Comparison of ENCODE assay signal across 12 mouse cellular contexts in genomic region chr9:106436566-106436965, GRCm38 (mm10). TPM values are rescaled to one million over a fixed set of nuclear protein-coding genes. Genes with fewer than 3 reads are reported as not detected.
DNase-seq lines count a peak whose midpoint lies in the region; ATAC-seq and TF ChIP-seq lines count a peak whose summit lies in the region.
"Had no signal": no experiment of that assay in that cellular context is flagged by ENCODE, and none has a peak within 500 bp of the region (broad histone marks: within the 10 kb centered on the region; RNA-seq: fewer than 3 reads in every experiment).

No protein-coding gene starts in this region.

- no peaks in the 10 kb centered on the region for H3K27me3 ChIP-seq in heart, embryonic 16.5 days (ENCODE audit: control insufficient read depth, insufficient read depth, low read length)
- H3K27me3 ChIP-seq in midbrain, embryonic 16.5 days (ENCODE audit: control insufficient read depth, insufficient read depth, low read depth, low read length) = no peaks in the 10 kb centered on the region
- no peaks in the 10 kb centered on the region for H3K27me3 ChIP-seq in midbrain, embryonic 14.5 days (ENCODE audit: control insufficient read depth, insufficient read depth, low read length)
- no peaks in the 10 kb centered on the region for H3K27me3 ChIP-seq in embryonic facial prominence, embryonic 13.5 days
- no peaks in the 10 kb centered on the region for H3K27me3 ChIP-seq in liver, postnatal 0 days (ENCODE audit: insufficient read depth, low read length)
- H3K27me3 ChIP-seq: limb, embryonic 12.5 days had no signal

- H3K36me3 ChIP-seq in heart, embryonic 16.5 days (ENCODE audit: control insufficient read depth, insufficient read depth) = peaks cover 22% of the 10 kb centered on the region
- peaks cover 16% of the 10 kb centered on the region for H3K36me3 ChIP-seq in midbrain, embryonic 16.5 days (ENCODE audit: control insufficient read depth, insufficient read depth, low read length)
- peaks cover 27% of the 10 kb centered on the region for H3K36me3 ChIP-seq in midbrain, embryonic 14.5 days (ENCODE audit: control insufficient read depth, insufficient read depth, low read length)
- H3K36me3 ChIP-seq in embryonic facial prominence, embryonic 13.5 days = peaks cover 40% of the 10 kb centered on the region
- peaks cover 21% of the 10 kb centered on the region for H3K36me3 ChIP-seq in liver, postnatal 0 days (replicated peaks; ENCODE audit: insufficient read depth, low read length)

- no peaks in the 10 kb centered on the region for H3K9me3 ChIP-seq in heart, embryonic 16.5 days (replicated peaks; ENCODE audit: control insufficient read depth, low read length)
- no peaks in the 10 kb centered on the region for H3K9me3 ChIP-seq in midbrain, embryonic 16.5 days (replicated peaks; ENCODE audit: control insufficient read depth, low read length, poor library complexity, severe bottlenecking)
- H3K9me3 ChIP-seq in midbrain, embryonic 14.5 days (ENCODE audit: control insufficient read depth, low read length) = no peaks in the 10 kb centered on the region
- no peaks in the 10 kb centered on the region for H3K9me3 ChIP-seq in embryonic facial prominence, embryonic 13.5 days
- H3K9me3 ChIP-seq in liver, postnatal 0 days (ENCODE audit: low read length) = no peaks in the 10 kb centered on the region
- H3K9me3 ChIP-seq: limb, embryonic 12.5 days had no signal

- H3K4me3 ChIP-seq in heart, embryonic 16.5 days (ENCODE audit: low read length) = no peak overlapping the region
- H3K4me3 ChIP-seq in midbrain, embryonic 16.5 days (ENCODE audit: low read depth, low read length) = no peak overlapping the region
- H3K4me3 ChIP-seq in midbrain, embryonic 14.5 days (replicated peaks; ENCODE audit: low read depth, low read length) = no peak overlapping the region
- H3K4me3 ChIP-seq in embryonic facial prominence, embryonic 13.5 days = no peak overlapping the region
- no peak overlapping the region for H3K4me3 ChIP-seq in liver, postnatal 0 days (ENCODE audit: low read depth, low read length)

- no peak for TF ChIP-seq EP300 in liver, postnatal 0 days (IDR thresholded peaks at IDR 0.05; ENCODE audit: low read depth)

- 0 out of 2 replicates have a peak overlapping the region, but pooled peaks have one; percentile 11 for H3K9ac ChIP-seq in heart, embryonic 16.5 days (ENCODE audit: low read length)
- H3K9ac ChIP-seq in midbrain, embryonic 16.5 days (ENCODE audit: low read depth, low read length) = 0 out of 2 replicates have a peak overlapping the region, but pooled peaks have one; percentile 14
- H3K9ac ChIP-seq in midbrain, embryonic 14.5 days (replicated peaks; ENCODE audit: low read length) = no peak overlapping the region
- peak overlapping the region; percentile 70; the same call in 1 of the 2 replicates for H3K9ac ChIP-seq in embryonic facial prominence, embryonic 13.5 days
- H3K9ac ChIP-seq in liver, postnatal 0 days (replicated peaks) = no peak overlapping the region

- ATAC-seq in heart, embryonic 16.5 days (replicated peaks; ENCODE audit: extremely low read depth, insufficient read depth, low FRiP score) = no peak
- ATAC-seq in midbrain, embryonic 16.5 days = no peak
- no peak for ATAC-seq in midbrain, embryonic 14.5 days (ENCODE audit: low FRiP score, low TSS enrichment)
- ATAC-seq in embryonic facial prominence, embryonic 13.5 days (ENCODE audit: insufficient number of reproducible peaks, insufficient read depth, low FRiP score, low TSS enrichment, low read depth) = no peak
- no peak for ATAC-seq in liver, postnatal 0 days
- ATAC-seq: CD4-positive, CD25-positive, alpha-beta regulatory T cell, adult 4 months; forebrain, embryonic 14.5 days had no signal

- H3K4me2 ChIP-seq in heart, embryonic 16.5 days (ENCODE audit: low read depth, low read length) = no peak overlapping the region
- no peak overlapping the region for H3K4me2 ChIP-seq in midbrain, embryonic 16.5 days (ENCODE audit: low read length)
- H3K4me2 ChIP-seq in midbrain, embryonic 14.5 days (ENCODE audit: low read length) = no peak overlapping the region
- H3K4me2 ChIP-seq in embryonic facial prominence, embryonic 13.5 days = peak overlapping the region; percentile 84; the same call in 1 of the 2 replicates
- H3K4me2 ChIP-seq in liver, postnatal 0 days (ENCODE audit: low read depth, low read length) = peak overlapping the region; percentile 78; the same call in 1 of the 2 replicates

- TF ChIP-seq CTCF in liver, postnatal 0 days (IDR thresholded peaks at IDR 0.05; ENCODE audit: low read depth) = no peak

- 78% methylated on average over 9 of the region's 9 CpGs for WGBS in heart, embryonic 16.5 days
- WGBS in midbrain, embryonic 16.5 days = 78% methylated on average over 9 of the region's 9 CpGs
- WGBS in midbrain, embryonic 14.5 days = 81% methylated on average over 9 of the region's 9 CpGs
- 82% methylated on average over 9 of the region's 9 CpGs for WGBS in embryonic facial prominence, embryonic 13.5 days
- 74% methylated on average over 9 of the region's 9 CpGs for WGBS in liver, postnatal 0 days (ENCODE audit: insufficient replicate concordance)

- intact Hi-C loops in heart, postnatal 25 days (cut with DNase I) = loop anchor here (10.0 kb wide), 1 partner anchor 262 kb away; the partner anchor contains the start of gene Wdr82

- H3K4me1 ChIP-seq in heart, embryonic 16.5 days (ENCODE audit: control insufficient read depth, insufficient read depth, low read length) = peaks cover 11% of the 10 kb centered on the region
- H3K4me1 ChIP-seq in midbrain, embryonic 16.5 days (ENCODE audit: control insufficient read depth, insufficient read depth, low read length) = peaks cover 14% of the 10 kb centered on the region; the same call in 1 of the 2 replicates
- H3K4me1 ChIP-seq in midbrain, embryonic 14.5 days (ENCODE audit: control insufficient read depth, insufficient read depth, low read length) = peaks cover 10% of the 10 kb centered on the region; the same call in 1 of the 2 replicates
- H3K4me1 ChIP-seq in embryonic facial prominence, embryonic 13.5 days = peaks cover 20% of the 10 kb centered on the region
- peaks cover 20% of the 10 kb centered on the region for H3K4me1 ChIP-seq in liver, postnatal 0 days (ENCODE audit: insufficient read depth)

- H3K27ac ChIP-seq in heart, embryonic 16.5 days (ENCODE audit: low read length) = no peak overlapping the region
- no peak overlapping the region for H3K27ac ChIP-seq in midbrain, embryonic 16.5 days (ENCODE audit: low read length)
- no peak overlapping the region for H3K27ac ChIP-seq in midbrain, embryonic 14.5 days (replicated peaks; ENCODE audit: low read depth, low read length)
- no peak overlapping the region for H3K27ac ChIP-seq in embryonic facial prominence, embryonic 13.5 days
- H3K27ac ChIP-seq in liver, postnatal 0 days (ENCODE audit: low read depth) = no peak overlapping the region
- H3K27ac ChIP-seq: limb, embryonic 12.5 days had no signal

- no peak for DNase-seq in heart, postnatal 25 days (ENCODE audit: low spot score)
- DNase-seq in midbrain, embryonic 14.5 days = no peak
- no peak for DNase-seq in liver, postnatal 0 days
- no peak for DNase-seq in thymus, postnatal 0 days (ENCODE audit: low spot score)
- DNase-seq: lung, postnatal 10 days; thymus, postnatal 14 days had no signal

RNA-seq across cellular contexts. Expression of gene Acy1, which starts 1.6 kb away (rescaled TPM):
- polyA plus RNA-seq in heart, embryonic 16.5 days (2015; fragmentation: Nextera tagmentation; extraction: Ambion mirVana) = 27.5 and 27.8 TPM in 2 replicates
- total RNA-seq in heart, postnatal 25 days (2021) = 10 to 100 TPM; 22.4 to 28.6 TPM
- polyA plus RNA-seq in midbrain, embryonic 16.5 days (2015; fragmentation: Nextera tagmentation; extraction: Ambion mirVana) = 19.8 and 21.6 TPM in 2 replicates
- polyA plus RNA-seq in midbrain, embryonic 14.5 days (2014; fragmentation: Nextera tagmentation; extraction: Ambion mirVana) = 19.1 and 21.6 TPM in 2 replicates
- 51.8 and 55.0 TPM in 2 replicates for polyA plus RNA-seq in embryonic facial prominence, embryonic 13.5 days (2015; fragmentation: Nextera tagmentation; extraction: Ambion mirVana)
- 30.4 and 38.7 TPM in 2 replicates for polyA plus RNA-seq in liver, postnatal 0 days (2015; fragmentation: Nextera tagmentation; extraction: Ambion mirVana)
- 17.4 and 18.3 TPM in 2 replicates for polyA plus RNA-seq in thymus, postnatal 0 days (2015; fragmentation: Nextera tagmentation; extraction: Ambion mirVana)

RNA-seq across cellular contexts. Expression of gene Rpl29, which starts 7.3 kb away (rescaled TPM):
- polyA plus RNA-seq in heart, embryonic 16.5 days (2015; fragmentation: Nextera tagmentation; extraction: Ambion mirVana) = 476 and 565 TPM in 2 replicates
- total RNA-seq in heart, postnatal 25 days (2021) = 100 to 1,000 TPM; 296 to 309 TPM
- 551 and 555 TPM in 2 replicates for polyA plus RNA-seq in midbrain, embryonic 16.5 days (2015; fragmentation: Nextera tagmentation; extraction: Ambion mirVana)
- 708 and 777 TPM in 2 replicates for polyA plus RNA-seq in midbrain, embryonic 14.5 days (2014; fragmentation: Nextera tagmentation; extraction: Ambion mirVana)
- 841 and 1,083 TPM in 2 replicates for polyA plus RNA-seq in embryonic facial prominence, embryonic 13.5 days (2015; fragmentation: Nextera tagmentation; extraction: Ambion mirVana)
- 483 and 486 TPM in 2 replicates for polyA plus RNA-seq in liver, postnatal 0 days (2015; fragmentation: Nextera tagmentation; extraction: Ambion mirVana)
- polyA plus RNA-seq in thymus, postnatal 0 days (2015; fragmentation: Nextera tagmentation; extraction: Ambion mirVana) = 1,071 and 1,139 TPM in 2 replicates

RNA-seq across cellular contexts. Expression of gene Abhd14b, which starts 10.7 kb away (rescaled TPM):
- 10.0 and 10.7 TPM in 2 replicates for polyA plus RNA-seq in heart, embryonic 16.5 days (2015; fragmentation: Nextera tagmentation; extraction: Ambion mirVana)
- 1 to 10 TPM; 6.3 to 6.7 TPM for total RNA-seq in heart, postnatal 25 days (2021)
- polyA plus RNA-seq in midbrain, embryonic 16.5 days (2015; fragmentation: Nextera tagmentation; extraction: Ambion mirVana) = 8.8 and 10.6 TPM in 2 replicates
- polyA plus RNA-seq in midbrain, embryonic 14.5 days (2014; fragmentation: Nextera tagmentation; extraction: Ambion mirVana) = 6.0 and 6.8 TPM in 2 replicates
- polyA plus RNA-seq in embryonic facial prominence, embryonic 13.5 days (2015; fragmentation: Nextera tagmentation; extraction: Ambion mirVana) = 21.4 and 23.4 TPM in 2 replicates
- 41.4 and 47.9 TPM in 2 replicates for polyA plus RNA-seq in liver, postnatal 0 days (2015; fragmentation: Nextera tagmentation; extraction: Ambion mirVana)
- polyA plus RNA-seq in thymus, postnatal 0 days (2015; fragmentation: Nextera tagmentation; extraction: Ambion mirVana) = 9.4 and 13.0 TPM in 2 replicates

RNA-seq across cellular contexts. Expression of gene Abhd14a, which starts 10.9 kb away (rescaled TPM):
- polyA plus RNA-seq in heart, embryonic 16.5 days (2015; fragmentation: Nextera tagmentation; extraction: Ambion mirVana) = 60.5 and 61.0 TPM in 2 replicates
- 10 to 100 TPM; 20.2 to 21.3 TPM for total RNA-seq in heart, postnatal 25 days (2021)
- polyA plus RNA-seq in midbrain, embryonic 16.5 days (2015; fragmentation: Nextera tagmentation; extraction: Ambion mirVana) = 71.9 and 82.0 TPM in 2 replicates
- polyA plus RNA-seq in midbrain, embryonic 14.5 days (2014; fragmentation: Nextera tagmentation; extraction: Ambion mirVana) = 51.2 and 68.8 TPM in 2 replicates
- polyA plus RNA-seq in embryonic facial prominence, embryonic 13.5 days (2015; fragmentation: Nextera tagmentation; extraction: Ambion mirVana) = 74.4 and 75.2 TPM in 2 replicates
- polyA plus RNA-seq in liver, postnatal 0 days (2015; fragmentation: Nextera tagmentation; extraction: Ambion mirVana) = 15.8 and 16.2 TPM in 2 replicates
- 15.7 and 19.6 TPM in 2 replicates for polyA plus RNA-seq in thymus, postnatal 0 days (2015; fragmentation: Nextera tagmentation; extraction: Ambion mirVana)

RNA-seq across cellular contexts. Expression of gene Pcbp4, which starts 16.5 kb away (rescaled TPM):
- 64.8 and 69.9 TPM in 2 replicates for polyA plus RNA-seq in heart, embryonic 16.5 days (2015; fragmentation: Nextera tagmentation; extraction: Ambion mirVana)
- 10 to 100 TPM; 70.7 to 81.8 TPM for total RNA-seq in heart, postnatal 25 days (2021)
- polyA plus RNA-seq in midbrain, embryonic 16.5 days (2015; fragmentation: Nextera tagmentation; extraction: Ambion mirVana) = 242 and 262 TPM in 2 replicates
- polyA plus RNA-seq in midbrain, embryonic 14.5 days (2014; fragmentation: Nextera tagmentation; extraction: Ambion mirVana) = 219 and 247 TPM in 2 replicates
- 128 and 133 TPM in 2 replicates for polyA plus RNA-seq in embryonic facial prominence, embryonic 13.5 days (2015; fragmentation: Nextera tagmentation; extraction: Ambion mirVana)
- 4.9 and 6.1 TPM in 2 replicates for polyA plus RNA-seq in liver, postnatal 0 days (2015; fragmentation: Nextera tagmentation; extraction: Ambion mirVana)
- polyA plus RNA-seq in thymus, postnatal 0 days (2015; fragmentation: Nextera tagmentation; extraction: Ambion mirVana) = 12.6 and 16.3 TPM in 2 replicates

Comparison
In these comparisons a context has a peak if more than half of its experiments do, and no peak if none do; other contexts are left out.
1. H3K9ac ChIP-seq: peak in heart, embryonic 16.5 days (single experiment), midbrain, embryonic 16.5 days (single experiment) and embryonic facial prominence, embryonic 13.5 days (single experiment); none in midbrain, embryonic 14.5 days (single experiment) and liver, postnatal 0 days (single experiment).
2. H3K4me2 ChIP-seq: peak in embryonic facial prominence, embryonic 13.5 days (single experiment) and liver, postnatal 0 days (single experiment); none in heart, embryonic 16.5 days (single experiment), midbrain, embryonic 16.5 days (single experiment) and midbrain, embryonic 14.5 days (single experiment).